Mouse (Mus musculus) stomach, postnatal 0 days (tissue): Measurements from ENCODE around the gene Apbb2. TPM values are rescaled to one million over a fixed set of nuclear protein-coding genes. Genes with fewer than 3 reads are reported as not detected.

Experiments used
- ATAC-seq: fragments of 200-750 bp; cut with Nextera tagmentation; 2 replicates; pipeline ENCODE4 v1.8.0; 2017; ENCODE audit not compliant: low FRiP score, low TSS enrichment
- DNase-seq: peaks from one replicate; pipeline ENCODE4 v3.0.0-alpha.2; 2016; ENCODE audit warnings: low spot score
- H3K27ac ChIP-seq: fragments of 300-500 bp; sonication (generic); replicated peaks from 2 replicates; pipeline ENCODE4 v1.5.1; 2014; ENCODE audit warnings: mild to moderate bottlenecking, control low read depth
- H3K27me3 ChIP-seq: fragments of 300-500 bp; sonication (generic); 2 replicates; pipeline ENCODE4 v1.6.1; 2014; ENCODE audit warnings: low read length; ENCODE audit not compliant: control insufficient read depth, insufficient read depth
- H3K36me3 ChIP-seq: fragments of 300-500 bp; sonication (generic); 2 replicates; pipeline ENCODE4 v1.6.1; 2014; ENCODE audit warnings: low read length, mixed read lengths; ENCODE audit not compliant: control insufficient read depth, insufficient read depth
- H3K4me1 ChIP-seq: fragments of 300-500 bp; sonication (generic); replicated peaks from 2 replicates; pipeline ENCODE4 v1.6.1; 2014; ENCODE audit warnings: antibody characterized with exemption; ENCODE audit not compliant: control insufficient read depth, insufficient read depth
- H3K4me2 ChIP-seq: fragments of 300-500 bp; sonication (generic); replicated peaks from 2 replicates; pipeline ENCODE4 v1.6.1; 2014; ENCODE audit warnings: low read depth, mild to moderate bottlenecking, control low read depth, moderate library complexity
- H3K4me3 ChIP-seq: fragments of 300-500 bp; sonication (generic); 2 replicates; pipeline ENCODE4 v1.5.1; 2014; ENCODE audit warnings: low read depth, low read length, control low read depth
- H3K9ac ChIP-seq: fragments of 300-500 bp; sonication (generic); 2 replicates; pipeline ENCODE4 v1.6.1; 2014; ENCODE audit warnings: mild to moderate bottlenecking, low read length, control low read depth, mixed read lengths
- H3K9me3 ChIP-seq: fragments of 300-500 bp; sonication (generic); 2 replicates; pipeline ENCODE4 v1.6.1; 2016; ENCODE audit warnings: low read length; ENCODE audit not compliant: control insufficient read depth
- CTCF ChIP-seq: IDR thresholded peaks from 2 replicates; pipeline ENCODE4 v1.5.1; 2016; ENCODE audit warnings: antibody characterized with exemption, low read depth, mild to moderate bottlenecking, moderate library complexity
- EP300 ChIP-seq: optimal IDR thresholded peaks from 2 replicates; pipeline ENCODE3; 2016; ENCODE audit warnings: antibody characterized with exemption
- WGBS: fragments of 180-500 bp; shearing (Covaris S2); extraction: QIAGEN DNeasy Blood & Tissue Kit; methylation state at CpG from one replicate; pipeline ENCODE4 v1.1.7; 2014; 5-methylcytosine and 5-hydroxymethylcytosine counted together
- polyA plus RNA-seq: library from polyadenylated mRNA; unstranded; fragments of >200 nt; fragmentation: Nextera tagmentation; extraction: Ambion mirVana; gene quantifications from 2 replicates; pipeline ENCODE4 v1.2.1, GENCODE M21; 2015

The Apbb2 gene
- polyA plus RNA-seq, 1 experiment from 2014 or later, result 18.3 TPM

- Histone ChIP-seq H3K4me3 (no peak overlapping the region), H3K9ac (no peak overlapping the region), H3K27ac (no peak overlapping the region), H3K4me1 (no peaks in the 10 kb centered on the region), H3K27me3 (no peaks in the 10 kb centered on the region), H3K9me3 (no peaks in the 10 kb centered on the region), H3K4me2 (no peak overlapping the region), H3K36me3 (no peaks in the 10 kb centered on the region)
- 67% methylated on average over 3 of the region's 3 CpGs for WGBS
- no peak for DNase-seq
- TF ChIP-seq EP300, result no peak
- TF ChIP-seq CTCF, result no peak
- no peak for ATAC-seq
Measured at GRCm38 (mm10) chr5:66353876-66354275, 264.7 kb downstream of the Apbb2 start.

GRCm38 (mm10) chr5:66351836-66352390 is 266.7 kb downstream of the Apbb2 start:
- ATAC-seq (no peak), DNase-seq (no peak)
- H3K27me3 ChIP-seq, result no peaks in the 10 kb centered on the region
- H3K4me3 ChIP-seq, result no peak overlapping the region
- 82% methylated on average over 7 of the region's 7 CpGs for WGBS
- H3K4me1 ChIP-seq, result no peaks in the 10 kb centered on the region
- H3K4me2 ChIP-seq, result no peak overlapping the region
- no peak overlapping the region for H3K27ac ChIP-seq
- H3K9ac ChIP-seq, result no peak overlapping the region
- no peaks in the 10 kb centered on the region for H3K36me3 ChIP-seq
- no peaks in the 10 kb centered on the region for H3K9me3 ChIP-seq
- TF ChIP-seq CTCF (no peak), EP300 (no peak)

- Histone ChIP-seq H3K9me3 (no peaks in the 10 kb centered on the region), H3K27me3 (no peaks in the 10 kb centered on the region), H3K36me3 (no peaks in the 10 kb centered on the region), H3K27ac (no peak overlapping the region), H3K4me2 (no peak overlapping the region), H3K4me1 (no peaks in the 10 kb centered on the region), H3K9ac (no peak overlapping the region), H3K4me3 (no peak overlapping the region)
- WGBS, result 62% methylated on average over 12 of the region's 12 CpGs
- ATAC-seq, result no peak
- no peak for DNase-seq
- TF ChIP-seq EP300 (no peak), CTCF (no peak)
Measured at GRCm38 (mm10) chr5:66351064-66351463, 267.5 kb downstream of the Apbb2 start.

GRCm38 (mm10) chr5:66350611-66351010 is 268.0 kb downstream of the Apbb2 start:
- no peak overlapping the region for H3K4me3 ChIP-seq
- H3K9ac ChIP-seq, result no peak overlapping the region
- H3K27me3 ChIP-seq, result no peaks in the 10 kb centered on the region
- WGBS, result 75% methylated on average over 6 of the region's 6 CpGs
- no peak for ATAC-seq
- H3K4me1 ChIP-seq, result no peaks in the 10 kb centered on the region
- H3K9me3 ChIP-seq, result no peaks in the 10 kb centered on the region
- H3K27ac ChIP-seq, result no peak overlapping the region
- no peak for TF ChIP-seq EP300
- TF ChIP-seq CTCF, result no peak
- DNase-seq, result no peak
- no peaks in the 10 kb centered on the region for H3K36me3 ChIP-seq
- no peak overlapping the region for H3K4me2 ChIP-seq

- no peak overlapping the region for H3K4me3 ChIP-seq
- H3K9ac ChIP-seq, result no peak overlapping the region
- TF ChIP-seq EP300 (no peak), CTCF (no peak)
- H3K27ac ChIP-seq, result no peak overlapping the region
- no peaks in the 10 kb centered on the region for H3K36me3 ChIP-seq
- 70% methylated on average over 6 of the region's 6 CpGs for WGBS
- DNase-seq (no peak), ATAC-seq (no peak)
- no peaks in the 10 kb centered on the region for H3K4me1 ChIP-seq
- no peaks in the 10 kb centered on the region for H3K9me3 ChIP-seq
- no peak overlapping the region for H3K4me2 ChIP-seq
- no peaks in the 10 kb centered on the region for H3K27me3 ChIP-seq
Measured at GRCm38 (mm10) chr5:66348421-66348820, 270.2 kb downstream of the Apbb2 start.

- no peak for ATAC-seq
- no peak for TF ChIP-seq EP300
- no peak for TF ChIP-seq CTCF
Measured at GRCm38 (mm10) chr5:66346756-66347155, 271.8 kb downstream of the Apbb2 start.

More at GRCm38 (mm10) chr5:66346756-66347155, 271.8 kb downstream of the Apbb2 start:
- no peaks in the 10 kb centered on the region for H3K36me3 ChIP-seq
- no peaks in the 10 kb centered on the region for H3K4me1 ChIP-seq
- WGBS, result 82% methylated on average over 6 of the region's 6 CpGs
- H3K27ac ChIP-seq, result no peak overlapping the region
- no peaks in the 10 kb centered on the region for H3K27me3 ChIP-seq
- no peak overlapping the region for H3K4me2 ChIP-seq
- no peaks in the 10 kb centered on the region for H3K9me3 ChIP-seq
- DNase-seq, result no peak
- no peak overlapping the region for H3K4me3 ChIP-seq
- no peak overlapping the region for H3K9ac ChIP-seq
